Mouse (Mus musculus) left cerebral cortex, postnatal 36 days (tissue): ENCODE results near the gene Hdac1. TPM values are rescaled to one million over a fixed set of nuclear protein-coding genes. Genes with fewer than 3 reads are reported as not detected.
A peak's percentile ranks its signal among the peaks of the same experiment; 100 is the strongest.

Experiments
- DNase-seq, 2 experiments: peaks; one replicate each; pipeline ENCODE4 v3.0.0; 2021 to 2022; ENCODE audit warnings: low spot score in 2 of 2, mixed read lengths in 1 of 2
- intact Hi-C: fragments of 180-260 bp; cut with DNase I; formaldehyde crosslinking; loops from one replicate; pipeline ENCODE4 v1.15.1; 2025
- total RNA-seq, 2 experiments: library from RNA; stranded (reverse); gene quantifications; 2 replicates each; pipeline ENCODE4 v1.2.3; 2021

The Hdac1 gene
- 10 to 100 TPM; 27.0 to 27.4 TPM for total RNA-seq

DNA sequence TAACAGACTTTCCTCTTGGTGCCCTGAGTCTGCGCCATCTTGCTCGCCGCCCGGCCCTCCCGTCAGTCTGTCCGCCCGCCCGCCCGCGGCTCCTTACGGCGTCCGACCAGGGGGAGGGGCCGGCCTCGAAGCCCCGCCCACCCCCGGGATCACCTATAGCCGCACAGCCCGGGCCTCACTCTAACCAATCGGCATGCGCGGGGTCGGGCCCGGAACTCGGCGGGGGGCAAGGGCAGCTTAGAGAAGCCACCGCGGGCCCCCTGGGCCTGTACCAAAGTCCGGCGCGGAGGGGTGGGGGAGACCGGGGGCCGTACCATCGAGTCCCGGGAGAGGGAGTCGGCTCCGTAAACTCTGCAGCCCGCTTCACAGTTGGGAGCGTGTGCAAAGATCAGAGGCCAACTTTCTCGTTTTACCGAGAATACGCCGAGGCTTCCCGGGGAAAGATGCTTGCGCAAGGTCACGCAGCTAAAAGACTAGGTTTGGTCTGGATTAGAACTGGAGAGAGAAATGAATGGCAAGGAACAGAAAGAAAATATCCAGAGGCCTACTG is at the start of gene Hdac1:
Gene Hdac1 (minus strand): TSS at position 122 of the 550 bp plus-strand sequence.
- peak; percentile 94 to 96 for DNase-seq
- intact Hi-C loops: no loop called here

DNA sequence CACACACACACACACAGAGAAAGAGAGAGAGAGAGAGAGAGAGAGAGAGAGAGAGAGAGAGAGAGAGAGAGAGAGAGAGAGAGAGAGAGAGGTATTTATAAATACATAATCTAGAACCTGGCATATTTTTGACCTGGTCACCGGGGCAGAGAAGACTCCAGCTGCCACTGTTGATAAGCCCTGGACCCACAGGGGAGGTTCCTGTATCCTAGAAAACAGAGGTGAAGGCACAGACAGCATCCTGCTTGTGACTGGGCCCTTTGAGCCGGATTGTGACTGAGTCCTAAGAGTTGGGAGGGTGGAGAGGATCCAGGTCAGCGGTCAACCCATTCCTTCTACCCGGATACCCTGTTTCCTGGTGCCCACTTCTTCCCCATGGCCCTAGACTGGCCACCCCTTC is 46.4 kb upstream of the Hdac1 start:
- no peak for DNase-seq
- intact Hi-C loops: loop anchor here (5.0 kb wide), 1 partner anchor 37 kb away; no protein-coding TSS in a partner anchor

DNA sequence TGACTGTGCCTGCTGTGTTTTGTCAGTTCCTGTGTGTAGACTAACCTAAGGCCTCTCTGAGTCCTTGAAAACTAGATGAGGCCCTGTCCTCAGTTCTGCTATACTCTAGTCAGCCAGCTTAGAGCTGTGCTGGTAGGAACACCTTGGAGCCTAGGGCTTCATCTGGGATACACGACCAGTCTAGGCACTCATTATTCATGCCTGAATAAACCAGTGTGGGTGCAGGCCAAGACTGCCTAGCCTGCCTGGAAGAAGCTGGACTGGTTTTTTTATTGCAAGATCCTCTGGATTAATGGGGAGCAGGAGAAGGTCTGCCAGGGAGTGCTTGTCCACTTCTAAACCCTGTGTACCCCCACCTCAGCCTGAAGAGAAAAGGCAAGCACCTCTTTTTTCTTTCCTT is 44.4 kb upstream of the Hdac1 start:
- intact Hi-C loops: loop anchor here (5.0 kb wide), 1 partner anchor 35 kb away; no protein-coding TSS in a partner anchor
- no peak for DNase-seq

- intact Hi-C loops: loop anchor here (5.0 kb wide), 1 partner anchor 33 kb away; no protein-coding TSS in a partner anchor
- DNase-seq: no peak
Observed at GRCm38 (mm10) chr4:129585773-129586172, 43.3 kb upstream of the Hdac1 start.

GRCm38 (mm10) chr4:129584884-129585608 is 42.5 kb upstream of the Hdac1 start:
- intact Hi-C loops: loop anchor here (5.0 kb wide), 1 partner anchor 33 kb away; no protein-coding TSS in a partner anchor

DNA sequence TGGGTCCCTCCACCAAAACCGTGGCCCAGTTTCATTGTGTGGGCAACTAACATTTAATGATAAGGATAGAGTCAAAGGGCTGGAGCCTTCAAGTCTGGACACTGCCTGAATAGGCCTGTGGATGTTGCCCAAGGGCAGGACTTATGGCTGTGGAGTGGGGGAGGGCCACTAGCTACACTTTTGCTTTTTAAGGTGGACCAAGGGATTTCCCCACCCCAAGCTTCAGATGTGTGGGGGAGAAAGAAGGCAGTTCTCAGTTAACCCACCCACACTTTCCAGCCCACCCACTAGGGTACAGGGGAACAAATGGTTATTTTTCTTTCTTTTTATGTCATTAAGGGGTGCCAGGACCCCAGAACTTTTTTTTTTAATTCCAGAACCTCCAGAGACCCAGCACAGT is 41.9 kb upstream of the Hdac1 start:
- no peak for DNase-seq
- intact Hi-C loops: no loop called here

More at GRCm38 (mm10) chr4:129584884-129585608, 42.5 kb upstream of the Hdac1 start:
- peak; percentile 76 to 77 for DNase-seq

GRCm38 (mm10) chr4:129582251-129582650 is 39.7 kb upstream of the Hdac1 start:
- DNase-seq: no peak
- intact Hi-C loops: no loop called here

DNA sequence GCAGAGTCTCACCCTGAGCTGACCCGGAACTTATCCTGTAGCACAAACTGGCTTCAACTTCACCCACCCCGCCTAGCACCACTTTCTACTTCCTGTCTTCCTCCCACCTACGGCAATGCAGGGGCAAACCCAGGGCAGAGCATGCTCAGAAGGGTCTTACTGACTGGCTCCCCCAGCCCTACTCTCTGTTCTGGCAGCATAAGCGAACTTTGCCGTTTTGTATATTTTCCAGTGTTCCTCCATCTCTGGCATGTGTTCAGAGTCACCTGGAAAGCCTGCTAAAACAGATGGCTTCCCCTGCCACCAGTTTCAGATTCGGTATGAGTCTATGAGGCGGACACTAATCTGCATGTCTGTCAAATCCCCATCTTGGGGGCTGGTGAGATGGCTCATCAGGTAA is 37.8 kb upstream of the Hdac1 start:
- DNase-seq: no peak
- intact Hi-C loops: no loop called here

GRCm38 (mm10) chr4:129578466-129578865 is 36.0 kb upstream of the Hdac1 start, which contains the start of gene Fam167b:
Fam167b (minus strand) TSS chr4:129578549.
- peak in 1 of 2 experiments; percentile 11 for DNase-seq
- intact Hi-C loops: no loop called here

DNA sequence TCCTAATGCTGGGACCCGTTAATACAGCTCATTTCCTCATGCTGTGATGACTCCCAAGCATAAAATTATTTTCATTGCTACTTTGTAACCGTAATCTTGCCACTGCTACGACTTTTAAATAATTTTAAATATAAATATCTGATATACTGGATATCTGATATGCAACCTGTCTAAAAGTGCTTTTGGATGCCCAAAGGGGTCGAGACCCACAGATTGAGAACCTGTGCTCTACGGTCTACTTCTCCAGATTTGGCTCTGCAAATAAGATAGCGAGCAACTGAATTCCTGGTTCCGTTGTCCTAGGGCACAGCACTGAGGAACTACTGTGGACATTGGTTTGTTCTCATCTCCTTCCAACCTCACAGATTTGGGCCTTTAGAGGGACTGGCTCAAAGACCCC is 35.2 kb upstream of the Hdac1 start:
- intact Hi-C loops: no loop called here
- no peak for DNase-seq

- intact Hi-C loops: no loop called here
- peak; percentile 33 to 38 for DNase-seq
Observed at GRCm38 (mm10) chr4:129576863-129577491, 34.5 kb upstream of the Hdac1 start.

GRCm38 (mm10) chr4:129575171-129575844 is 32.8 kb upstream of the Hdac1 start:
- intact Hi-C loops: no loop called here
- DNase-seq: no peak

- intact Hi-C loops: no loop called here
- DNase-seq: no peak
Observed at GRCm38 (mm10) chr4:129573430-129573829, 30.9 kb upstream of the Hdac1 start, which contains the start of gene Lck. Lck (minus strand) TSS chr4:129573641.

GRCm38 (mm10) chr4:129573093-129573370 is 30.5 kb upstream of the Hdac1 start:
- intact Hi-C loops: no loop called here

GRCm38 (mm10) chr4:129572236-129573092 is 30.0 kb upstream of the Hdac1 start:
- no peak for DNase-seq
- intact Hi-C loops: no loop called here

More at GRCm38 (mm10) chr4:129573093-129573370, 30.5 kb upstream of the Hdac1 start:
- DNase-seq: no peak

DNA sequence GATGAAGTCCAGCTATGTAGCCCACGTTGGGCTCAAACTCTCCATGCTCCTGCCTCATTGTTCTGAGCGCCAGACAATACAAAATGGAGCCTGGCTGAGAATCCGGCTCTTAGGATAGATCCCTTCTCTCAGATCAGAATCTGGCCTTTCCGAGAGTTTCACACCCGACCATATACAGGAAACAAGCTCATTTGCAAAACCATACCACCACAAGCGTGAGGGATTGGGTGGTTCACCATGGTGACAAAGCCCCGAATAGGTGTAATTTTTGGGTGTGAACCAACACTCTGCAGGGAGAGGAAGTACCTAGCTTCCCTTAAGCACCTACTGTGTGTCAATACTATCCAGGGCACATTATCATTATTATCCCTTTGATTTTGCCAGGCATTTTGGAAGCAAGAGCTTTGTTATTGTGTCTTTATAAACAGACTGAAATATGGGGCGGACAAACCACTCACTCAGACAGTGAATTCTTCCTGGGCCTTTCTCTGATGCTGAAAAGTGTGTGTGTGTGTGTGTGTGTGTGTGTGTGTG is 29.1 kb upstream of the Hdac1 start:
- DNase-seq: no peak
- intact Hi-C loops: no loop called here

GRCm38 (mm10) chr4:129570028-129570427 is 27.5 kb upstream of the Hdac1 start:
- intact Hi-C loops: no loop called here
- DNase-seq: no peak

DNA sequence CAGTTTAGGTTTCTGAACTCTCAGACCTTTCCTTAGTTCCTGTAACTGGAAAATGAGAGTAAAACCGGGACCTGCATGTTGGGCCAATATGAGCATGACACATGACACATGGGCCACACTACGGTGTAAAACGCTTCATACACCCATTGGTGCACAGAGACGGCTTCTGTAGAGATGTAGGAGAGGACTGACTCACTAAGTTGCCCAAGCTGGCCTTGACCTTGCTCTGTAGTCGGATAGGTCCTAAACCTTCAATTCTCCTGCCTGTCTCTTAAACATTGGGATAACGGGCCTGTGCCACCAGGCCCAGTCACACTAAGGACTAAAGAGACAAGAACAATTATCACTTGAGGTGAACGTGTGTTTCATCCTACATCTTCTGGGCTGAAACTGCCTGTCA is 25.9 kb upstream of the Hdac1 start:
- intact Hi-C loops: no loop called here

GRCm38 (mm10) chr4:129565139-129565538 is 22.6 kb upstream of the Hdac1 start:
- no peak for DNase-seq
- intact Hi-C loops: no loop called here

More for the DNA sequence above, 25.9 kb upstream of the Hdac1 start:
- no peak for DNase-seq
